Mouse (Mus musculus): Measurements from ENCODE around the gene Gemin5. TPM values are rescaled to one million over a fixed set of nuclear protein-coding genes. Genes with fewer than 3 reads are reported as not detected.
"Not testable (repeated sequence)": the region's sequence is repeated elsewhere in the genome, so short reads cannot be mapped to it uniquely, and the experiment has no call there.

Gene Gemin5
- polyA plus RNA-seq (2015; fragmentation: Nextera tagmentation; extraction: Ambion mirVana): 10.8 and 11.6 TPM in 2 replicates

- 1% methylated on average over 71 of the region's 71 CpGs for WGBS
- Histone ChIP-seq H3K9me3 (replicated peaks; ENCODE audit: low read length) (no peaks in the 10 kb centered on the region), H3K27me3 (ENCODE audit: insufficient read depth, low read length) (no peaks in the 10 kb centered on the region), H3K4me2 (ENCODE audit: low read length) (peak within 1 kb of the TSS; percentile 70), H3K4me1 (replicated peaks; ENCODE audit: insufficient read depth, low read length) (0 out of 2 replicates have a peak, but pooled peaks cover 3% of the 10 kb centered on the region), H3K4me3 (replicated peaks; ENCODE audit: low read depth, low read length) (peak within 1 kb of the TSS; percentile 80), H3K9ac (ENCODE audit: low read depth, low read length) (peak within 1 kb of the TSS; percentile 69), H3K36me3 (ENCODE audit: insufficient read depth, low read length) (peaks cover 10% of the 10 kb centered on the region; the same call in 1 of the 2 replicates), H3K27ac (peak within 1 kb of the TSS; percentile 65)
- TF ChIP-seq CTCF (IDR thresholded peaks at IDR 0.05; ENCODE audit: low read depth): no peak
- ATAC-seq (replicated peaks; ENCODE audit: low FRiP score, low read depth): peak; percentile 80
- peak; percentile 87 for DNase-seq (ENCODE audit: low spot score)
Measured at GRCm38 (mm10) chr11:58168167-58168915, at the start of gene Gemin5. TSS of gene Gemin5 (minus strand) at chr11:58168539.

- H3K4me2 ChIP-seq (ENCODE audit: low read length): no peak overlapping the region
- no peaks in the 10 kb centered on the region for H3K9me3 ChIP-seq (replicated peaks; ENCODE audit: low read length)
- peaks cover 9% of the 10 kb centered on the region for H3K4me1 ChIP-seq (replicated peaks; ENCODE audit: insufficient read depth, low read length)
- no peaks in the 10 kb centered on the region for H3K27me3 ChIP-seq (ENCODE audit: insufficient read depth, low read length)
- DNase-seq (ENCODE audit: low spot score) (no peak), ATAC-seq (replicated peaks; ENCODE audit: low FRiP score, low read depth) (no peak)
- no peak overlapping the region for H3K4me3 ChIP-seq (replicated peaks; ENCODE audit: low read depth, low read length)
- WGBS: 85% methylated on average over 6 of the region's 6 CpGs
- no peak for TF ChIP-seq CTCF (IDR thresholded peaks at IDR 0.05; ENCODE audit: low read depth)
- H3K36me3 ChIP-seq (ENCODE audit: insufficient read depth, low read length): no peaks in the 10 kb centered on the region
- H3K9ac ChIP-seq (ENCODE audit: low read depth, low read length): no peak overlapping the region
- H3K27ac ChIP-seq: no peak overlapping the region
Measured at GRCm38 (mm10) chr11:58216823-58217222, 48.5 kb upstream of the Gemin5 start.

GRCm38 (mm10) chr11:58215814-58216213 is 47.5 kb upstream of the Gemin5 start:
- 85% methylated on average over 5 of the region's 5 CpGs for WGBS
- Histone ChIP-seq H3K27ac (no peak overlapping the region), H3K4me1 (replicated peaks; ENCODE audit: insufficient read depth, low read length) (peaks cover 9% of the 10 kb centered on the region), H3K27me3 (ENCODE audit: insufficient read depth, low read length) (no peaks in the 10 kb centered on the region), H3K4me3 (replicated peaks; ENCODE audit: low read depth, low read length) (no peak overlapping the region), H3K4me2 (ENCODE audit: low read length) (peak overlapping the region; percentile 80), H3K36me3 (ENCODE audit: insufficient read depth, low read length) (no peaks in the 10 kb centered on the region), H3K9me3 (replicated peaks; ENCODE audit: low read length) (no peaks in the 10 kb centered on the region), H3K9ac (ENCODE audit: low read depth, low read length) (no peak overlapping the region)
- no peak for DNase-seq (ENCODE audit: low spot score)
- TF ChIP-seq CTCF (IDR thresholded peaks at IDR 0.05; ENCODE audit: low read depth): no peak
- no peak for ATAC-seq (replicated peaks; ENCODE audit: low FRiP score, low read depth)

GRCm38 (mm10) chr11:58215049-58215430 is 46.7 kb upstream of the Gemin5 start:
- H3K27me3 ChIP-seq (ENCODE audit: insufficient read depth, low read length); H3K9me3 ChIP-seq (replicated peaks; ENCODE audit: low read length); DNase-seq (ENCODE audit: low spot score); H3K4me1 ChIP-seq (replicated peaks; ENCODE audit: insufficient read depth, low read length); H3K36me3 ChIP-seq (ENCODE audit: insufficient read depth, low read length); ATAC-seq (replicated peaks; ENCODE audit: low FRiP score, low read depth): not testable (repeated sequence)
- Histone ChIP-seq H3K4me3 (replicated peaks; ENCODE audit: low read depth, low read length) (peak overlapping the region; percentile 53), H3K27ac (peak overlapping the region; percentile 70; the same call in 1 of the 2 replicates), H3K9ac (ENCODE audit: low read depth, low read length) (peak overlapping the region; percentile 65; the same call in 1 of the 2 replicates), H3K4me2 (ENCODE audit: low read length) (peak overlapping the region; percentile 80)
- 16% methylated on average over 2 of the region's 3 CpGs for WGBS

GRCm38 (mm10) chr11:58214391-58215048 is 46.2 kb upstream of the Gemin5 start:
- H3K9me3 ChIP-seq (replicated peaks; ENCODE audit: low read length): no peaks in the 10 kb centered on the region
- WGBS: 29% methylated on average over 16 of the region's 17 CpGs
- DNase-seq (ENCODE audit: low spot score) (peak; percentile 80), ATAC-seq (replicated peaks; ENCODE audit: low FRiP score, low read depth) (peak; percentile 86)
- TF ChIP-seq CTCF (IDR thresholded peaks at IDR 0.05; ENCODE audit: low read depth): no peak
- H3K27me3 ChIP-seq (ENCODE audit: insufficient read depth, low read length): no peaks in the 10 kb centered on the region
- H3K4me2 ChIP-seq (ENCODE audit: low read length): peak overlapping the region; percentile 80
- H3K4me1 ChIP-seq (replicated peaks; ENCODE audit: insufficient read depth, low read length): peaks cover 9% of the 10 kb centered on the region
- peak overlapping the region; percentile 65 for H3K9ac ChIP-seq (ENCODE audit: low read depth, low read length)
- peak overlapping the region; percentile 53 for H3K4me3 ChIP-seq (replicated peaks; ENCODE audit: low read depth, low read length)
- H3K27ac ChIP-seq: peak overlapping the region; percentile 70; the same call in 1 of the 2 replicates
- H3K36me3 ChIP-seq (ENCODE audit: insufficient read depth, low read length): no peaks in the 10 kb centered on the region

GRCm38 (mm10) chr11:58213673-58214342 is 45.5 kb upstream of the Gemin5 start:
- no peak overlapping the region for H3K4me3 ChIP-seq (replicated peaks; ENCODE audit: low read depth, low read length)
- no peaks in the 10 kb centered on the region for H3K36me3 ChIP-seq (ENCODE audit: insufficient read depth, low read length)
- H3K4me2 ChIP-seq (ENCODE audit: low read length): peak overlapping the region; percentile 80
- 79% methylated on average over 7 of the region's 7 CpGs for WGBS
- H3K9ac ChIP-seq (ENCODE audit: low read depth, low read length): no peak overlapping the region
- no peak overlapping the region for H3K27ac ChIP-seq
- no peak for DNase-seq (ENCODE audit: low spot score)
- H3K4me1 ChIP-seq (replicated peaks; ENCODE audit: insufficient read depth, low read length): peaks cover 9% of the 10 kb centered on the region
- H3K27me3 ChIP-seq (ENCODE audit: insufficient read depth, low read length): no peaks in the 10 kb centered on the region
- no peak for ATAC-seq (replicated peaks; ENCODE audit: low FRiP score, low read depth)
- no peaks in the 10 kb centered on the region for H3K9me3 ChIP-seq (replicated peaks; ENCODE audit: low read length)
- no peak for TF ChIP-seq CTCF (IDR thresholded peaks at IDR 0.05; ENCODE audit: low read depth)

Measured in kidney, postnatal 0 days (tissue).